Mouse (Mus musculus) ES-CJ7 (cell line): ENCODE measurements around the gene Cdc45.

ENCODE experiments used
- DNase-seq: peaks from one replicate; pipeline ENCODE4 v3.0.0; 2011; ENCODE audit warnings: low read depth, low spot score

Gene Cdc45

GRCm38 (mm10) chr16:18733100-18733956 lies 78.5 kb downstream of the Cdc45 start:
- no peak for DNase-seq

DNA sequence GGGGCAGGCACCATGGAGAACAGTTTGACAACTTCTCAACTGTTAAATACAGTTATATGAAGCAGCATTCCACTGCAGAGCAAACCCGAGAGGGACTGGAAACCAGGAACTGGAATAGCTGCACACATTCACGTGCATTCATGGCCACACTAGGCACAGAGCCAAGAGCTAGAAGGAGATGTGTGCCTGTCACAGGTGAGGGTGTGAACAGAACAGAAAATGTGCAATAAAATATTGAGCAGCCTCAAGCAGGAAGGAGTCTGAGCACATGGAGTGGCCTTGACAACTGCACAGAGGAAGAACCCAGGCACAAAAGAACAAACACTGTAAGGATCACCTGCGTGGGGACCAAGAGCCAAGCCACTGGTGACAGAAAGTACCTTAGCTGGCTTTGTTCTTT lies 81.1 kb downstream of the Cdc45 start:
- no peak for DNase-seq
